Mouse (Mus musculus) ES-E14 (cell line): Measurements from ENCODE around the gene Slc11a1. TPM values are rescaled to one million over a fixed set of nuclear protein-coding genes. Genes with fewer than 3 reads are reported as not detected.

ENCODE experiments used
- DNase-seq: peaks from one replicate; pipeline ENCODE4 v3.0.0-alpha.2; 2013; ENCODE audit warnings: low read depth, low spot score
- H3K27ac ChIP-seq: 2 replicates; pipeline ENCODE4 v1.5.1; 2012; ENCODE audit warnings: low read depth, mild to moderate bottlenecking, low read length, moderate library complexity, mixed read lengths; ENCODE audit not compliant: poor library complexity, insufficient read depth, severe bottlenecking
- H3K36me3 ChIP-seq: 2 replicates; pipeline ENCODE4 v1.6.1; 2012; ENCODE audit warnings: mild to moderate bottlenecking, low read length, moderate library complexity, mixed read lengths; ENCODE audit not compliant: control insufficient read depth, poor library complexity, insufficient read depth, severe bottlenecking
- H3K4me1 ChIP-seq, 2 experiments: fragments of 150-350 bp in 1 of 2; sonication (generic) in 1 of 2; 2 replicates each; pipeline ENCODE4 v1.6.1; 2012; ENCODE audit warnings: low read length in 2 of 2, mild to moderate bottlenecking in 1 of 2, mixed read lengths in 1 of 2; ENCODE audit not compliant: control insufficient read depth in 2 of 2, insufficient read depth in 2 of 2, poor library complexity in 1 of 2
- H3K4me3 ChIP-seq, 2 experiments: fragments of 150-350 bp in 1 of 2; sonication (generic) in 1 of 2; 2 replicates each; pipeline ENCODE4 v1.5.1; 2012; ENCODE audit warnings: low read length in 2 of 2, low read depth in 1 of 2, mild to moderate bottlenecking in 1 of 2, mixed read lengths in 1 of 2; ENCODE audit not compliant: insufficient read depth in 1 of 2, poor library complexity in 1 of 2, severe bottlenecking in 1 of 2
- H3K9ac ChIP-seq: 2 replicates; pipeline ENCODE4 v1.6.1; 2012; ENCODE audit warnings: low read depth, mild to moderate bottlenecking, low read length, mixed read lengths; ENCODE audit not compliant: poor library complexity, insufficient read depth, severe bottlenecking
- H3K9me3 ChIP-seq: fragments of 150-350 bp; sonication (generic); 2 replicates; pipeline ENCODE4 v1.6.1; 2012; ENCODE audit warnings: low read depth, mild to moderate bottlenecking, low read length; ENCODE audit not compliant: control insufficient read depth, insufficient read depth
- CHD2 ChIP-seq: IDR thresholded peaks from 2 replicates; pipeline ENCODE4 v1.6.1; 2014; ENCODE audit warnings: mild to moderate bottlenecking, low read depth, low read length, inconsistent platforms
- HCFC1 ChIP-seq: IDR thresholded peaks from 2 replicates; pipeline ENCODE4 v1.6.1; 2012; ENCODE audit warnings: low read length, inconsistent platforms, borderline replicate concordance; ENCODE audit not compliant: insufficient read depth
- MAFK ChIP-seq: IDR thresholded peaks from 2 replicates; pipeline ENCODE4 v1.6.1; 2014; ENCODE audit warnings: mild to moderate bottlenecking, low read depth, low read length, inconsistent platforms; ENCODE audit not compliant: insufficient read depth
- ZC3H11A ChIP-seq: IDR thresholded peaks from 2 replicates; pipeline ENCODE4 v1.6.1; 2012; ENCODE audit warnings: low read depth, mild to moderate bottlenecking, inconsistent platforms, low read length, borderline replicate concordance
- ZNF384 ChIP-seq: IDR thresholded peaks from 2 replicates; pipeline ENCODE4 v1.6.1; 2012; ENCODE audit warnings: low read depth, low read length, inconsistent platforms
- in situ Hi-C, 2 experiments: fragments of 600-800 bp; cut with MboI; formaldehyde crosslinking; loops; one replicate each; pipeline ENCODE4 v1.15.1; 2025; ENCODE audit warnings: low sequenced_read_pairs in 2 of 2, inconsistent platforms in 1 of 2; ENCODE audit not compliant: unreplicated experiment in 2 of 2
- total RNA-seq: library from RNA; depleted of rRNA; stranded (reverse); fragments of 300-350 nt; gene quantifications from 2 replicates; pipeline ENCODE4 v1.2.3, GENCODE M21; 2012

The Slc11a1 gene
- total RNA-seq, 1 experiment: 19.9 TPM

DNA sequence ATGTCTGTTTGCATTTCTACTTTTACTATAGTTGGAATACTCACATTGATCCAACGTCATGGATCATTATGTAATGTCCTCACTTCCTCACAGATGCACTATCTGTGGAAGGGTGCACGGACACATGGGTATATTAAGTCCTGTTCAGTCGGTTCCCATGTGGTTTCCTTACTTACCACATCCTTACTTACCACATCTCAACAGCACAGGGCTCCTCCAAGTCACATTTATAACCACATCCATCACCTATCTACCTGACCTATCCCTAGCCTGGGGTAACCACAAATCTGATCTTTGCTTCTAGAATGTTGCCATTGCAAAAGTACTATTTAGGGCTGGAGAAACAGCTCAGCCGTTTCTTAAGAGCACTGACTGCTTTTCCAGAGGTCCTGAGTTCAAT lies 1.6 kb upstream of the Slc11a1 start:
- Histone ChIP-seq H3K9me3 (no peaks in the 10 kb centered on the region), H3K4me1 (peaks cover 2 to 8% of the 10 kb centered on the region in 2 experiments; a peak in 2 of 4 replicates), H3K9ac (no peak overlapping the region), H3K27ac (no peak overlapping the region), H3K36me3 (no peaks in the 10 kb centered on the region), H3K4me3 (no peak overlapping the region)
- TF ChIP-seq HCFC1: no peak
- no peak for TF ChIP-seq MAFK
- no peak for TF ChIP-seq ZC3H11A
- no peak for TF ChIP-seq ZNF384
- no peak for TF ChIP-seq CHD2
- DNase-seq: no peak
- in situ Hi-C loops: no loop called here

DNA sequence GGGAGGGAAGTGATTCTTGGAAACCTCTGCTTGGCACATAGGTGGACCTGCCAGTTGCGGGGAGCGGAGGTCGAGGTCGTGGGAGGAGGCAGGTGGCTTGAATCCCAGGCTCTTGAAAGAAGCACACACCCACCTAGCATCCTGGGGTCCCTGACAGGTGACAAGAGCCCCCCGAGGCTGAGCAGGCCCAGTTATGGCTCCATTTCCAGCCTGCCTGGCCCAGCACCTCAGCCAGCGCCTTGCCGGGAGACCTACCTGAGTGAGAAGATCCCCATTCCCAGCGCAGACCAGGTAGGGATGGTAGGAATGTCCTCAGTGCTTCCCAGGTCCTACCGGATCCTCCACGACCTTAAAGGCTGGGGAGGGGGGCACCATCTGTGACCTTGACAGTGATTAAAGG lies 566 bp downstream of the Slc11a1 start:
- no peaks in the 10 kb centered on the region for H3K36me3 ChIP-seq
- no peaks in the 10 kb centered on the region for H3K9me3 ChIP-seq
- no peak overlapping the region for H3K4me3 ChIP-seq
- H3K27ac ChIP-seq: no peak overlapping the region
- H3K4me1 ChIP-seq: peaks cover 0 to 10% of the 10 kb centered on the region in 2 experiments; a peak in 2 of 4 replicates
- H3K9ac ChIP-seq: no peak overlapping the region
- DNase-seq: no peak
- no peak for TF ChIP-seq MAFK
- in situ Hi-C loops: no loop called here

DNA sequence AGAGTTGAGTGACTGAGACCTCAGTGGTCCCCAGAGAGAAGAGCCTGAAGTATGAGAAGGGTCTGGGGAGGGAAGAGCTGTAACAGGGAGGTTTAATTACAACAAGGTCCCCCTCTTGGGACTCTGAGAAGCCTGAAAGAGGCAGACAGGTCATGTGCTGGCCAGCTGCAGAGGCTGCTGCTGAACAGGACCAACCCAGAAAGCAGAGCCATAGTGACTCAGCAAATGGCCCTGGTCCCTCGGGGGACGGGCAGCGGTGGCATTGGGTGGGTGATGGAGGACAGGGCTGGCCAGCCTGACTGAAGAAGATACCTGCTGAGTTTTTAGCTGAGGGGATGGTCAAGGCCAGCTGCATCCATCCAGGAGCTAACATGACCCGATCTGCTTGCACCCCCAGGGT lies 1.4 kb downstream of the Slc11a1 start:
- no peak overlapping the region for H3K27ac ChIP-seq
- peak; percentile 56; the same call in 1 of the 2 replicates for TF ChIP-seq MAFK
- TF ChIP-seq HCFC1: no peak
- H3K4me1 ChIP-seq: peaks cover 0 to 13% of the 10 kb centered on the region in 2 experiments; a peak in 2 of 4 replicates
- no peaks in the 10 kb centered on the region for H3K36me3 ChIP-seq
- no peak for DNase-seq
- no peak overlapping the region for H3K9ac ChIP-seq
- H3K4me3 ChIP-seq: no peak overlapping the region
- in situ Hi-C loops: no loop called here
- H3K9me3 ChIP-seq: no peaks in the 10 kb centered on the region

DNA sequence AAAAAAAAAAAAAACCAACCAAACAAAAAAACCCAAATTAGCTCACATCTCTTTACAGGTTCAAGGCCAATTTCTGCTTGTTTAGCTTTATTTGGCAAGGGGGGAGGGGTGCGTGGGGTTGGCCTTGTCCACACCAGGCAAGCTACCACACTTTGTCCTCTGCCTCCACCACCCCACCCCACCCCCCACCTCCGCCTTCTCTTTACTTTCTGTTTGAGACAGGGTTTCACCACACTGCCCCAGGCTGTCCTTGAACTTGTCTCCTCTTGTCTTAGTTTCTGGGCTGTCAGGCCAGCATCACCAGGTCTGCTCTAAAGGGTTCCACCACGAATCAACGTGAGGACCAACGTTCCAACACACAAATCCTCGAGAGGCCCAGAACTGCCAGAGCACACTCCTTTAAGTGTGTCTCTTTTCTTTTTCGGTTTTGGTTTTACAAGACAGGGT lies 4.1 kb downstream of the Slc11a1 start:
- Histone ChIP-seq H3K4me1 (peaks cover 0 to 23% of the 10 kb centered on the region in 2 experiments; a peak in 3 of 4 replicates), H3K36me3 (no peaks in the 10 kb centered on the region), H3K4me3 (no peak overlapping the region), H3K27ac (no peak overlapping the region), H3K9me3 (no peaks in the 10 kb centered on the region), H3K9ac (no peak overlapping the region)
- in situ Hi-C loops: no loop called here
- DNase-seq: no peak
- no peak for TF ChIP-seq ZC3H11A
- no peak for TF ChIP-seq CHD2
- no peak for TF ChIP-seq HCFC1
- no peak for TF ChIP-seq MAFK
- no peak for TF ChIP-seq ZNF384

DNA sequence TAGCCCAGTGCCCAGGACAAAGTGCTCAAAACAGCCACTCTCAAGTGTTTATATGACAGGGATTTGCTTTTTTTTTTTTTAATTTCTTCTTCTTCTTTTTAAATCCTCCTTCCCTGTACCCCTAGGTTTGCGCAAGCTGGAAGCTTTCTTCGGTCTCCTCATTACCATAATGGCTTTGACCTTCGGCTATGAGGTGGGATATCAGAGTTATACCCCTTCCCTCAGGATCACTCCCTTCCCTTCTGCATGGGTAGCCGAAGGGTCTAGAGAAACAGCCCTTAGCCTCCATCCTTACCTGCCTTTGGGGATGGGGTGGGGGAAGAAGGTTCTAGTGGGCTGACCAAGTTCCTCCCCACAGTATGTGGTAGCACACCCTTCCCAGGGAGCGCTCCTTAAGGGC lies 5.5 kb downstream of the Slc11a1 start:
- H3K9me3 ChIP-seq: no peaks in the 10 kb centered on the region
- H3K36me3 ChIP-seq: no peaks in the 10 kb centered on the region
- peaks cover 0 to 31% of the 10 kb centered on the region in 2 experiments; a peak in 3 of 4 replicates for H3K4me1 ChIP-seq
- no peak for DNase-seq
- no peak overlapping the region for H3K27ac ChIP-seq
- in situ Hi-C loops: no loop called here
- no peak overlapping the region for H3K9ac ChIP-seq
- H3K4me3 ChIP-seq: no peak overlapping the region
- TF ChIP-seq ZC3H11A (no peak), MAFK (no peak), HCFC1 (no peak), CHD2 (no peak), ZNF384 (no peak)
